Mouse (Mus musculus) cerebellum, adult 8-10 months (tissue): ENCODE results near the gene Rap1gap2.

Experiments
- DNase-seq: peaks from one replicate; pipeline ENCODE4 v3.0.0; 2022

Gene Rap1gap2

GRCm38 (mm10) chr11:74610545-74611176 is at the start of gene Rap1gap2:
Gene Rap1gap2 (minus strand): TSS chr11:74610915.
- no peak for DNase-seq

GRCm38 (mm10) chr11:74660336-74660735 is 49.6 kb upstream of the Rap1gap2 start:
- no peak for DNase-seq

GRCm38 (mm10) chr11:74655941-74656340 is 45.2 kb upstream of the Rap1gap2 start:
- no peak for DNase-seq

GRCm38 (mm10) chr11:74653385-74653784 is 42.7 kb upstream of the Rap1gap2 start:
- DNase-seq: no peak

GRCm38 (mm10) chr11:74652791-74653191 is 42.1 kb upstream of the Rap1gap2 start:
- DNase-seq: peak; percentile 48

- DNase-seq: no peak
Measured at GRCm38 (mm10) chr11:74650576-74651100, 39.9 kb upstream of the Rap1gap2 start.

- peak; percentile 54 for DNase-seq
Measured at GRCm38 (mm10) chr11:74649647-74650551, 39.2 kb upstream of the Rap1gap2 start.

GRCm38 (mm10) chr11:74649095-74649646 is 38.5 kb upstream of the Rap1gap2 start, which contains the start of gene Cluh:
Gene Cluh (plus strand): TSS chr11:74649495.
- peak; percentile 98 for DNase-seq

GRCm38 (mm10) chr11:74648676-74649075 is 38.0 kb upstream of the Rap1gap2 start:
- no peak for DNase-seq

GRCm38 (mm10) chr11:74647966-74648365 is 37.3 kb upstream of the Rap1gap2 start:
- DNase-seq: no peak

- DNase-seq: no peak
Measured at GRCm38 (mm10) chr11:74639628-74640027, 28.9 kb upstream of the Rap1gap2 start.

- DNase-seq: no peak
Measured at GRCm38 (mm10) chr11:74638791-74639411, 28.2 kb upstream of the Rap1gap2 start.

- DNase-seq: peak; percentile 82
Measured at GRCm38 (mm10) chr11:74637971-74638790, 27.5 kb upstream of the Rap1gap2 start.

- no peak for DNase-seq
Measured at GRCm38 (mm10) chr11:74637486-74637885, 26.8 kb upstream of the Rap1gap2 start.

GRCm38 (mm10) chr11:74634490-74635275 is 24.0 kb upstream of the Rap1gap2 start:
- DNase-seq: peak; percentile 76

- DNase-seq: no peak
Measured at GRCm38 (mm10) chr11:74631880-74632789, 21.4 kb upstream of the Rap1gap2 start.

GRCm38 (mm10) chr11:74627481-74627880 is 16.8 kb upstream of the Rap1gap2 start:
- no peak for DNase-seq

- no peak for DNase-seq
Measured at GRCm38 (mm10) chr11:74625333-74625732, 14.6 kb upstream of the Rap1gap2 start.

- no peak for DNase-seq
Measured at GRCm38 (mm10) chr11:74623693-74624092, 13.0 kb upstream of the Rap1gap2 start.
